Mouse (Mus musculus) forebrain, embryonic 16.5 days (tissue): ENCODE data around the gene Zfand2a. TPM values are rescaled to one million over a fixed set of nuclear protein-coding genes. Genes with fewer than 3 reads are reported as not detected.

Experiments used
- ATAC-seq: fragments of 200-750 bp; cut with Nextera tagmentation; 2 replicates; pipeline ENCODE4 v1.8.0; 2017; ENCODE audit warnings: mild to moderate bottlenecking, moderate library complexity
- H3K27ac ChIP-seq: fragments of 300-500 bp; sonication (generic); 2 replicates; pipeline ENCODE4 v1.5.1; 2014; ENCODE audit warnings: low read length, control low read depth
- H3K27me3 ChIP-seq: fragments of 300-500 bp; sonication (generic); replicated peaks from 2 replicates; pipeline ENCODE4 v1.6.1; 2014; ENCODE audit warnings: low read length; ENCODE audit not compliant: control insufficient read depth, insufficient read depth
- H3K36me3 ChIP-seq: fragments of 300-500 bp; sonication (generic); 2 replicates; pipeline ENCODE4 v1.6.1; 2014; ENCODE audit not compliant: control insufficient read depth, insufficient read depth
- H3K4me1 ChIP-seq: fragments of 300-500 bp; sonication (generic); replicated peaks from 2 replicates; pipeline ENCODE4 v1.6.1; 2014; ENCODE audit warnings: low read length; ENCODE audit not compliant: control insufficient read depth, insufficient read depth
- H3K4me2 ChIP-seq: fragments of 300-500 bp; sonication (generic); 2 replicates; pipeline ENCODE4 v1.6.1; 2014; ENCODE audit warnings: mild to moderate bottlenecking, low read length, control low read depth
- H3K4me3 ChIP-seq: fragments of 300-500 bp; sonication (generic); replicated peaks from 2 replicates; pipeline ENCODE4 v1.5.1; 2014; ENCODE audit warnings: mild to moderate bottlenecking, low read length, control low read depth
- H3K9ac ChIP-seq: fragments of 300-500 bp; sonication (generic); replicated peaks from 2 replicates; pipeline ENCODE4 v1.6.1; 2014; ENCODE audit warnings: low read depth, low read length, control low read depth
- H3K9me3 ChIP-seq: fragments of 300-500 bp; sonication (generic); 2 replicates; pipeline ENCODE4 v1.6.1; 2016; ENCODE audit warnings: low read length; ENCODE audit not compliant: control insufficient read depth
- WGBS: fragments of 180-500 bp; shearing (Covaris S2); extraction: QIAGEN DNeasy Blood & Tissue Kit; methylation state at CpG from one replicate; pipeline ENCODE4 v1.1.7; 2014; 5-methylcytosine and 5-hydroxymethylcytosine counted together
- polyA plus RNA-seq: library from polyadenylated mRNA; unstranded; fragments of >200 nt; fragmentation: Nextera tagmentation; extraction: Ambion mirVana; gene quantifications from 2 replicates; pipeline ENCODE4 v1.2.1, GENCODE M21; 2015

Zfand2a gene
- polyA plus RNA-seq, 1 experiment from 2014 or later = 21.4 TPM

DNA sequence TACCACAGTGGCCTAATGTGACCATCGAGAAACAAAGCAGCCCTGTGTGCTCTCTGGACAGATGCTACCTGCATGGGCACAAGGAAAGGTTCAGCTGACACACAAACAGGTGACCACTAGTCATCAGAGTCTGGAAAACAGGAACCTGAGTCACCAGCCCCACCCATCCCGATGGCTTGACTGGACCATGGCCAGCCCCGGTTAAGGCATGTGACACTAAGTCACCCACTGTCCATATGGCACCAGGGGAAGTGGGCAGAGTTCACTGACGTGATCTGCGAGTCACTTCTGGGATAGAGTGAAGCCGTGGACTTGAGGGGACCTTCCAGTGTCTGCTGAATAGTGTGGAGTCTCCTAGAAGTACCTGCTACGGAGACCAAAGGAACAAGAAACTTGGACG is 5.3 kb downstream of the Zfand2a start:
- Histone ChIP-seq H3K36me3 (peaks cover 23% of the 10 kb centered on the region), H3K9ac (no peak overlapping the region), H3K4me2 (no peak overlapping the region), H3K4me3 (no peak overlapping the region), H3K27ac (no peak overlapping the region), H3K9me3 (no peaks in the 10 kb centered on the region), H3K27me3 (no peaks in the 10 kb centered on the region), H3K4me1 (peaks cover 11% of the 10 kb centered on the region)
- ATAC-seq = no peak
- WGBS = 92% methylated on average over 8 of the region's 8 CpGs

DNA sequence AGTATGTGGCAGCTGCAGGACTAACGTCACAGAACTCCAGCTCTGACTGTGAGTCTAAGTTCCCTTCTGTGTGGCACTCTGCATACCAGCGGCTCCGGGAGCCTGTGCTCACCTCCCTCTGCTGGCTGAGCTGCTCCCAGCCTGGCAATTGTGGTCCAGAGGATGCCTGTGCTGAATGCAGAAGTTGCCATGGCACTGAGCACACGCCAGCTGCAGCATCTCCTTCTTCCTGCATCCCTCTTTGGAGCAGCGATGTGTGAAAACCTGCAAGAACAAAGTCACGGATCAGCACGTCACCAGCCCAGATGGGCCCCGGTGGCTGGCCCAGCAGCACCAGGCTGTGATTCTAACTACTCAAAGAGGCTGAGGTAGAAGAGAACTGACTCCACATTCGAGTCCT is 9.6 kb downstream of the Zfand2a start:
- Histone ChIP-seq H3K9me3 (no peaks in the 10 kb centered on the region), H3K27ac (no peak overlapping the region), H3K4me3 (no peak overlapping the region), H3K27me3 (no peaks in the 10 kb centered on the region), H3K4me1 (no peaks in the 10 kb centered on the region), H3K9ac (no peak overlapping the region), H3K36me3 (peaks cover 22% of the 10 kb centered on the region), H3K4me2 (no peak overlapping the region)
- 68% methylated on average over 9 of the region's 9 CpGs for WGBS
- ATAC-seq = no peak

DNA sequence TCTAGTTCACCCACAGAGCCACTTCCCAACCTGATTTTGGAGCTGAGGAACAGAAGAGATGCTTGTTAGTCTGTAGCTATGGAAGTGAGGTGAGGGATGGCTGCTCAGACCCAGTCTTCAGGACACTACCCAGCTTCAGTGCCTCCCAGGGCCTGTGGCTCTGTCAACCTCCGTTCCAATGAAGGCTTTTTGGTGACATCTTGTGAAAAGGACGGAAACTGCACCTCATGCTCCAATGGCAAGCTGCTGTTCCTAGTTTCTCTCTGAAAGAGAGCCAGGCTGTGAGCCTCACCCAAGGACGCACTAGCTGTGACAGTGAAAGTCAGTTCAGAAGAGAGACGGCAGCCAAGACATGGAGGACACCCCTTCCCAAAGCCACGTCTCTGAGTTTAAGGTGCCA is 16.4 kb downstream of the Zfand2a start:
- no peak overlapping the region for H3K4me3 ChIP-seq
- no peaks in the 10 kb centered on the region for H3K4me1 ChIP-seq
- peaks cover 7% of the 10 kb centered on the region for H3K36me3 ChIP-seq
- no peak overlapping the region for H3K27ac ChIP-seq
- ATAC-seq = no peak
- WGBS = 47% methylated on average over 5 of the region's 5 CpGs
- H3K9me3 ChIP-seq = no peaks in the 10 kb centered on the region
- H3K4me2 ChIP-seq = no peak overlapping the region
- no peaks in the 10 kb centered on the region for H3K27me3 ChIP-seq
- H3K9ac ChIP-seq = no peak overlapping the region

DNA sequence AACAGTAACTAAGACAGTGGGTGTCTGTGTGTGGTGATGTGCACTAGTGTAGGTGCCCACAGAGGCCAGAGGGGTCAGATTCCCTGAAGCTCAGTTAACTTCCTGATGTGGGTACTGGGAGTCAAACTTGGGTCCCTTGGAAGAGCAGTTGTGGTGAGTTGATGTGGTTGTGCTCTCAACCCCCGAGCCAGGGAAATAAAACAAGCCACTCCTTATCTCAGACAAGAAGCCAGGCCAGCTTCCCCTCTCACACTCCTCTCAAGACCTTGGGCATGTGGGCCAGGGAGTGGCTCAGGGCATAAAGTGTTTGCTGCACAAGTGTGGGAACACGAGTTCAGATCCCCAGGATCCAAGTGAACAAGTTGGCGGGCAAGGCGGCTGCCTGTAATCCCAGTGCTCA is 17.5 kb downstream of the Zfand2a start:
- Histone ChIP-seq H3K9me3 (no peaks in the 10 kb centered on the region), H3K36me3 (peaks cover 3% of the 10 kb centered on the region), H3K27ac (no peak overlapping the region), H3K27me3 (no peaks in the 10 kb centered on the region), H3K9ac (no peak overlapping the region), H3K4me2 (no peak overlapping the region), H3K4me1 (no peaks in the 10 kb centered on the region), H3K4me3 (no peak overlapping the region)
- ATAC-seq = no peak
- 76% methylated on average over 4 of the region's 4 CpGs for WGBS

DNA sequence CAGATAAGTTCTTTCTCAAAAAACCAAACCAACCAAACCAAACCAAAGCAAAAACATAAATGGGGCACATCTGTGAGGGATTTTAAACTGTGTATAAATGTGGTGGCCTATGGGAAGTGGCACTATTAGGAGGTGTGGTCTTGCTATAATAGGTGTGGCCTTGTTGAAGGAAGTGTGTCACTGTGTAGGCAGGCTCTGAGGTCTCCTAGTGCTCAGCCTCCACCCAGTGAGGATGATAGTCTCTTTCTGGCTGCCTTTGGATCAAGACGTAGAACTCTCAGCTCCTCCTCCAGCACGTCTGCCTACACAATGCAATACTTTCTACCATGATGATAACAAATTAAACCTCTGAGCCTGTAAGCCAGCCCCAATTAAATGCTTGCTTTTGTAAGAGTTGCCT is 18.0 kb downstream of the Zfand2a start:
- Histone ChIP-seq H3K4me3 (no peak overlapping the region), H3K36me3 (peaks cover under 1% of the 10 kb centered on the region; the same call in 1 of the 2 replicates), H3K4me2 (no peak overlapping the region), H3K9ac (no peak overlapping the region), H3K27ac (no peak overlapping the region), H3K4me1 (no peaks in the 10 kb centered on the region), H3K27me3 (no peaks in the 10 kb centered on the region), H3K9me3 (no peaks in the 10 kb centered on the region)
- WGBS = 76% methylated on average over 2 of the region's 2 CpGs
- no peak for ATAC-seq

DNA sequence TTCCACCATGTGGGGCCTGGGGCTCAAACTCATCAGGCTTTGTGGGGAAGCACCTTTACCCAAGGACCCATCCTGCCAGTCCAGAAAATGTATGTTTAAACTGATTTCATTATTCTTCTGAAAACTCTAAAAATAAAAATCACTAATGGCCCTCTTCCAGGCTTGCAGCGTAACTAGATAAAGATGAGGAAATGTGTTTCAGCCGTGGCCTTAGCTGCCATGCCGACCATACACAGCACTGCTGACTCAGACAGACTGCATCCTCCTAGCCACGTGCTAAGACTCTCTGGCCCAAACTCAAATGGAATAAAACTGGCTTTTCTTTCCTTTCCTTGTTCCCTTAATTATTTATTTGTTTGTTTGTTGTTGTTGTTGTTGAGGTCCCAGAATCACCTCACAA is 19.5 kb downstream of the Zfand2a start:
- ATAC-seq = no peak
- WGBS = 73% methylated on average over 4 of the region's 4 CpGs
- H3K9ac ChIP-seq = no peak overlapping the region
- H3K9me3 ChIP-seq = no peaks in the 10 kb centered on the region
- H3K4me3 ChIP-seq = no peak overlapping the region
- H3K36me3 ChIP-seq = no peaks in the 10 kb centered on the region
- H3K4me1 ChIP-seq = peaks cover 7% of the 10 kb centered on the region
- H3K4me2 ChIP-seq = no peak overlapping the region
- H3K27ac ChIP-seq = no peak overlapping the region
- no peaks in the 10 kb centered on the region for H3K27me3 ChIP-seq

DNA sequence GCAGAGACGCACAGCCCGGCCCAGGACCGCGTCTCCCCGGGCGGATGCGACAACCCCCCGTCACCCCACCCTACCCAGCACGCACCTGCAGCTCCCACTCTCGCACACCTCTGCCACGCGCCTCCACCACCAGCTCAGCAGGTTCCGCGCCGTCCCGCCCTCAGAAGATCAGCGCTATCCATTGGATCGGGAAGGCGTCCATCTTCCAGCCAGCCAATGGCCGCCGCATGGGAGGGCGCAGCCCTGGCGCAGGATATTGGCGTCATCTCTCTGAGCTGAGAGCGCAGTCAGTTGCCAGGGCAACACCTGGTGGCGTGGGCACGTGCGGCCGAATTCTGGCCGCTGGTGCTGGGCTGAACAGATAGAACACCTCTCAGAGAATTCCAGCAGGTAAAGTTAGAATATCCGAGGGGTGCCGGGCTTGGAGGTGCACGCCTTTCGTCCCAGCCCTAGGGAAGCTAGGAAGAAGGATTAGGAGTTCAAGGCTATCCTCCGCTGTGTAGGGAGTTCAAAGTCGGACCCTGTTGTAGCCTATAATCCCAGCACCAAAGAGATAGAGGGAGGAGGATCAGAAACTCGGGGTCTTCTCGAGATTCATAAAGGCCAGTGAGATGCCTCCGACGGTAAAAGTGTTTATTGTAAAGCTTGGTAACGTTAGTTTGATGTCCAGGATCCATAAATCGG is 23.8 kb downstream of the Zfand2a start, which contains the start of gene 3110082I17Rik:
Gene 3110082I17Rik, minus strand, starts transcription at position 144 of the 684 bp plus-strand sequence.
- H3K4me3 ChIP-seq = peak within 1 kb of the TSS; percentile 71
- WGBS = 3% methylated on average over 42 of the region's 42 CpGs

DNA sequence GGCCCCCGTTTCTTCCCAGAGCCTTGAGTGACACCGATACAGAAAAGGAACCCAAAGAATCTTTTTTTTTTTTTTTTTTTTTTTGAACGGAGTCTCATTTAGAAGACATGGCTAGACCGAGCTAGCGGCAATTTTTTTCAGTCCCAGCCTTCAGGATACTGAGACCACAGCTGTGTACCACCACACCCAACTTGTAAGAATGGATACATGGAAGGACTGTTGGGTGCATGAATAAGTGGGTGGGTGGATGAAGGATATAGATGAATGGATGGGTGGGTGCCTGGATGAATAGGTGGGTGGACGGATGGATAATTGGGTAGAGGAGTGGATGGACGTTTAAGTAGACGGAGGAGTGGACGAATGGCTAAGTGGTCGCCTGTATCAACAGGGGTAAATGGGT is 24.4 kb downstream of the Zfand2a start:
- peak overlapping the region; percentile 71 for H3K4me3 ChIP-seq
- no peaks in the 10 kb centered on the region for H3K9me3 ChIP-seq
- 4% methylated on average over 10 of the region's 10 CpGs for WGBS
- no peak overlapping the region for H3K27ac ChIP-seq
- H3K4me1 ChIP-seq = peaks cover 15% of the 10 kb centered on the region
- peak; percentile 35 for ATAC-seq
- H3K4me2 ChIP-seq = peak overlapping the region; percentile 85
- no peaks in the 10 kb centered on the region for H3K27me3 ChIP-seq
- no peaks in the 10 kb centered on the region for H3K36me3 ChIP-seq
- H3K9ac ChIP-seq = peak overlapping the region; percentile 67

More for the DNA sequence above, 23.8 kb downstream of the Zfand2a start, which contains the start of gene 3110082I17Rik:
- Histone ChIP-seq H3K27me3 (no peaks in the 10 kb centered on the region), H3K9me3 (no peaks in the 10 kb centered on the region), H3K27ac (no peak within 1 kb of the TSS), H3K4me2 (peak within 1 kb of the TSS; percentile 85), H3K4me1 (peaks cover 15% of the 10 kb centered on the region), H3K9ac (peak within 1 kb of the TSS; percentile 67), H3K36me3 (no peaks in the 10 kb centered on the region)
- peak; percentile 99 for ATAC-seq

DNA sequence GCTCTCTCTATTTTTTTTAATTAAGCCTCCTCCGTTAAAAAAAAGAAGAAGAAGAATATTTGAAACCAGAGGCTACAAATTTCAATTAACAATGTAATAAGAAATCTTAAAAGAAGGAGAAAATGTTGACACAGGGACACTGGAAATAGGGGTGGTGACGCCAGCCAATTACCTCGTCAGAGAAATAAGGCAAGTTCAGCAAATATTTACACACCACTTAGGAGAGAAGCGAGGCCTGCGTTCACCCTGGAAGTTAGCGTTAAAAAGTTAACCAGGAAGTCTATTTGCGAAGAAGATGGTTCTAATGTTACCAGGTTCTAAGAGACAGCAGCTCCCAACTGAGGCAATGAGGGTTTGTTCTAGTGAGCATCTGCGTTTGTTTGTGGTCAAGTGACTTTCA is 27.1 kb downstream of the Zfand2a start:
- Histone ChIP-seq H3K9me3 (no peaks in the 10 kb centered on the region), H3K4me3 (no peak overlapping the region), H3K27me3 (no peaks in the 10 kb centered on the region), H3K36me3 (no peaks in the 10 kb centered on the region), H3K4me1 (peaks cover 15% of the 10 kb centered on the region), H3K27ac (no peak overlapping the region), H3K9ac (no peak overlapping the region), H3K4me2 (no peak overlapping the region)
- 87% methylated on average over 8 of the region's 8 CpGs for WGBS
- no peak for ATAC-seq

DNA sequence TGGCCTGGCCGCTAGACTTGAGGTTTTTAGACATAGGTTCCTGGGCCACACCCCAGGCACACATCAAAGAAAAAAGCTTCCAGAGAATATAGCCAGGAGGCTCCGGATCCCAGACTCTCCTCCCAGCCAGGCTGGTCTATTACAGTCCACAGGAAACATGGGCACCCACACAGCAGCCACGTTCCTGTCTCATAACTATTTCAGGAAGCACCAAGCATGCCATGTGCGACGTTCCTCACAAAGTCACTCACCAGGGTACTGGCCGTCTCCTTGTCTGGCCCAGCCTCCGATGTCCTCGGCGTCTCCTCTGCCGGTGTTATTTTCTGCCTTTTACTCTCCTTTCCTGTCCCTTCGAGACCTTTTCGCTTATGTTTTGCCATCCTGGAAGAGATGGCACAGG is 29.2 kb downstream of the Zfand2a start:
- Histone ChIP-seq H3K4me1 (peaks cover 12% of the 10 kb centered on the region), H3K4me3 (no peak overlapping the region), H3K9me3 (no peaks in the 10 kb centered on the region), H3K27me3 (no peaks in the 10 kb centered on the region), H3K9ac (no peak overlapping the region), H3K4me2 (no peak overlapping the region), H3K27ac (no peak overlapping the region), H3K36me3 (no peaks in the 10 kb centered on the region)
- no peak for ATAC-seq
- 93% methylated on average over 12 of the region's 12 CpGs for WGBS
